Mouse (Mus musculus): ENCODE measurements around the gene Scyl3.
A peak's percentile ranks its signal among the peaks of the same experiment; 100 is the strongest.

Gene Scyl3

DNA sequence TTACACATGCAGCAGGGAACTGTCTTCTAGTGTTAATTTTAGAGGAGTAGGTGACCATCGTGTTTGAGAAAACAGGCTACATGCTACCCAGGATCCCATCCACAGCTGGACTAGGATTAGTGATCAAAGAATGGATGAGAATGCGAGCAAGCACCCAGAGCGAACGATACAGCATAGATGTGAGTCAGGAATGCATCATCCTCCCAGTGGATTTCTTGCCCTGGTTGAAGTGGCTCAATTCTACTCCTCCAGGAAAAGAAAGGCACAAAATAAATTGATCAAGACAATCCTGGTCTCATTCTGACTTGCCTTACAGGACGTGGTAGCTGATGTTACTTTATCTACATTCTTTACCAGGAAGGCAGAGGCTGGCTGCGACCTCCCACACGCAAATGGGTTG lies at the start of gene Scyl3:
TSS of gene Scyl3 (plus strand) at position 255 of the 400 bp plus-strand sequence.
- peak; percentile 61 for DNase-seq

DNA sequence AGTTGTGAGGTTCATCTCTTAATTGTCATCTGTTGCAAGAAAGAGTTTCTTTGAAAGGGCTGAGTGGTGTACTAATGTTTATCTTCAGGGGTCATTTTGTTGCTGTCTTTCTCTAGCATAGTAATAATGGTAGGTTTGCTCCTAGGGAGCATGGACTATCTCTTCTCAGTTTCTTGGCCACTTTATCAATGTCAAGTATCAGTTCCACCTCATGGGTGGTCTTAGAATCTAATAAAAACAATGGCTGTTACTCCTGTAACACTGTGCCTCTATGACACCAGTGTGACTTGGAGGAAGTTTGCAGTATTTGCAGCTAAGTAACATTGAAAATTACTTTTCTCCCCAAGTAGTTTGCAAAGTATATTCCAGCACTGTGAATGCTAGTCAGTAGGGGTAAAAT lies 39.3 kb upstream of the Scyl3 start:
- DNase-seq: no peak

GRCm38 (mm10) chr1:163893294-163893693 lies 35.6 kb upstream of the Scyl3 start:
- no peak for DNase-seq

DNA sequence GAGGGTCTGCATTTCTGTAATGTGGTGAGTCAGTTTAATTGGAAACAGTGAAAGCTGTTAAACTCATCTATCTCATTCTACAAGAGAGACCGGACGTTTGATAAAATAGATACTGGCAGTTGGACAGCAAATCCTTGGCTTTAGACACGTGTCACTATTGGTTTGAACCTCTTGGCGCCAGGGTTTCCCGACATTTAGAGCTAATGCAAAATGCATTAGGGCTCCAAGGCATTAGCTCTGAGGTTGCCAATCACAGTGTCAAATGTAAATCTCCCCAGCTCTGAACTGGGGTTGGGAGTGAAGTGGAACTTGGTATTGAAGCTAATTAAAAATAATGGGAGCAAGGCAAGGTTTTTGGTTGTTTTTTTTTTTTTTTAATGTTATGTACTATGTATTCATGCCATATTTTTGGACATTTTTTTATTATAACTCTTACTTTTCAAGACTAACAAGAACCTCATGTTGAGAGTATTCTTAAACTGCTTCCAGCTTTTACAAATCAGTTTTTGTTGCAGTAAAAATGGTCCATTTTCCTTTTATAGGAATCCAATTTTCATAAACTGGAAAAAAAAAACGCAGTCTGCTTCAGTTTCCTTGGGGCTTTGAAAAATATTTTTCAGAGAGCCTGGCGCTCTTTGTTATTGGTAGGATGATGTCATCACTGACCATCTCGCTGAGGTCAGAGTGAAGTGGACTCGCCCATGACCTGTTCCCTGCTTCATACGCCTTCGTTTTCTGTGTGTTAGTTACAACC lies 34.9 kb upstream of the Scyl3 start:
- DNase-seq: peak; percentile 89

- peak; percentile 71 for DNase-seq
These were observed 30.6 kb upstream of the Scyl3 start for GRCm38 (mm10) chr1:163898291-163898764.

GRCm38 (mm10) chr1:163899575-163899974 lies 29.3 kb upstream of the Scyl3 start:
- peak; percentile 8 for DNase-seq

DNA sequence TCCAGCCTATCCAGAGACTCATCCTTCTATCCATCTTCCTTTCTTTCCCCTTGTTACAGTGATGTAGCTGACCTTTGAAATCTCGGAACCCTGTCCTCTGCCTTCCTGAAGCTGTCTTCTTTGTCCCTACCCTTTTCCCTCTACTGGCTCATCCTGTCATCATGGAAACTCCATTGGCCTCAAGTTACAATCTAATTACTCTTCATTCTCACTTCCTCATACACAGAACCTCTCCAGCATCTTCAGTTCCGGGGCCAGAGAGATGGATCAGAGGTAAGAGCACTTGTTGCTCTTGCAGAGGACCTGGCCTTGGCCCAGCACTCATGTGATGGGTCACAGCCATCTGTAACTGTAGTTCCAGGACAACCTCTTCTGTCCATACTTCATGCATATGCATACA lies 28.7 kb upstream of the Scyl3 start:
- DNase-seq: peak; percentile 37

DNA sequence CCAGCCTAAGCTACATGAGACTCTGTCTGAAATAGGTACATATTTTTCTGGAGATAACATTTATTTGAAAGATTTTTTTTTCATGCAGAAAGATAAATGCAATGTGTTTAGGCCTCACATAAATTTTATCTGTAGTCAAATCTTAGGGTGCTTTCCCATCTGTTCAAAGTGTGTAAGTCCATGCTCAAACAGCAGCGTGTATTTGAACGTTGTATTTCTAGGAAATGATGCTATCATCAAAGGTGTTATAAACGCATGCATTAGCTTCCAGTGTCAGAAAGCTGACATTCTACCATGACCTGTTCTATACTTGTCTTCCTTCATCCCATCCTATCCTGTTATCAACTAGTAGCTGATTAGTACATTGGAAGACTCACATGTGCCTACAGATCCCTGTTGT lies 25.5 kb upstream of the Scyl3 start:
- DNase-seq: peak; percentile 23

GRCm38 (mm10) chr1:163907007-163907811 lies 21.7 kb upstream of the Scyl3 start:
- DNase-seq: peak; percentile 76

DNA sequence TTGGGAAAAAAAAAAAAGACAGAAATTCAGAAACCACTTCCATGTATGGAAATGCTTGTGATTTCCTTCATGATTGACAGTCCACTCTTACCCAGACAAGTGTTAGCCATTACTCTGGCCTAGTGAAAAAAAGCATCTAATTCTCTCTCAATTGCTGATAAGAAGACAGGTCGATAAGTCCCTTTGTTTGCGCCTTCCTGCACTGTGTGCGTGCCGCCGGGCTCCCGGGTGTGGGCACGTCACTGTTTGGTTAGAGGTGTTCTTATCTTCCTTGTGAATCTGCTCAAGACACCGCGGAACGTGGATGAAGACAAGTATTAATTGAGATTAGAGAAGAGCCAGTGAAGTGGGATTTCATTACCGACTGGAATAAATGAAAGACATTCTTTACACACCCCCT lies 20.5 kb upstream of the Scyl3 start:
- DNase-seq: peak; percentile 27

DNA sequence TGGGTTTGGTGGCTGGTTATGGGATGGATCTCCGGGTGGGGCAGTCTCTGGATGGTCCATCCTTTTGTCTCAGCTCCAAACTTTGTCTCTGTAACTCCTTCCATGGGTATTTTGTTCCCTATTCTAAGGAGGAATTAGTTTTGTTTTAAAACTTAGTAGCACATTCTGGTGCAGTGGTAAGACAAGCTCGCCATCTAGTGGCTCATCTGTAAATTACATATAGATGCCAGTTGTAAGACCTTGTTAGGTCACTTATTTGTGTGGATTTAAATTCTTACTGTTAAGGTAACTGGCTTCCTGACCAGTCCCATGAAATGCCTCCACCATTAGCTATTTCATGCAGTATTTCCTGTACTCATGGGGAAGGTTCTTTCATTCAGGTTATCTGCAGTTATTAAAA lies 18.6 kb upstream of the Scyl3 start:
- no peak for DNase-seq

DNA sequence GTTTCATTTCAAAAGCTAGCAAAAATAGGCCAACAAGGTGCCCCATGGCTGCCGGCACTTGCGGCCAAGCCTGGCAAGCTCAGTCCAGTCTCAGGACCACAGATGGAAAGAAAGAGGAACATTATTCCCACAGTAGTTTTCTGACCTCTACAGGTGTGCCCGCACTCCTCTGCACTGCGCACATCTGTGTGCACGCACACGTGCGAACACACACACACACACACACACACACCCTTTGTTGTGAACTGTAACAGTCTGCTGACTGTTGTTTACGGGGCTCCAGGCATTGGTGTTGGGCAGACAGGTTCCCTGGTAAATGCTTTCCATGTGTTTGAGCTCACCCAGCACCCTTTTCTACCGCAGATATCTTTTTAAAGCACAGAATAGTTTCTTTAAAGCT lies 18.1 kb upstream of the Scyl3 start:
- peak; percentile 60 for DNase-seq

GRCm38 (mm10) chr1:163911981-163912380 lies 16.9 kb upstream of the Scyl3 start:
- DNase-seq: peak; percentile 69

DNA sequence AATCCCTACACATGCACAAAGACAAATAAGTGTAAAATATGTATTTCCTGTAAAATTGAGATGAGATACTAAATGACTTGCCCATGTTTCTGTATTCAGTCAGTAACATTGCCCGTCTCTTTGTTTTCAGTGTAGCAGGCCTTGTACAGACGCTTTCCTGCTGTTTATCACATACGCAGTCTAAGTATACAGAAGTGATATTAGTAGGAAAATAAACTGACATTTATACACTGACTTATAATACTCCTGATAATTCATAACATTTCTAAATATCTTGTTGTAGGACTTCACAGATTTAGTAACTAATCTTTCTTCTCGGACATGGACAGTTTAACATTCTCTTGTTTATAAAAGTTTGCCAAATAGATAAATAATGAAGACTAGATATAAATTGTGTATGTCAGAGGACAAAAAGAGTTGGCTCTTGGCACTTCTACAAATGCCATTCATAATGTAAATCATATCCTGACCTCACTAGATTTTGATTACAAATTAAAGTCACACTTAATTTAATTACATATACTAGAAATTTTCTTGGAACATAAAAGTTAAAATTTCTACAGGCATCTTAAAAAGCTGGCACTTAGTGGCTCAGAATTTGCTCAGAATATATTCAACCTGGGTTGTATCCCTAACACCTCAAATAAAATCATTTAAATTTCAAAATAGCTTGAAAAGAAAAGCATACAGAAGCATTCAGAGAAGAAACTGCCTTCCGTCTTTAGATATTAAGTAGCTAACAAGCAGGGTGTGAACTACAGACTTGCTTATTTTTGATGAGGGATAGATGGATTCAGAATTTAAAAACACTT lies 11.3 kb upstream of the Scyl3 start:
- no peak for DNase-seq

GRCm38 (mm10) chr1:163924093-163924492 lies 4.8 kb upstream of the Scyl3 start:
- peak; percentile 68 for DNase-seq

- DNase-seq: peak; percentile 99
These were observed 947 bp downstream of the Scyl3 start for GRCm38 (mm10) chr1:163929636-163930457.

GRCm38 (mm10) chr1:163930458-163930794 lies 1.5 kb downstream of the Scyl3 start:
- no peak for DNase-seq

- DNase-seq: peak; percentile 85
These were observed 2.9 kb downstream of the Scyl3 start for GRCm38 (mm10) chr1:163931801-163932200.

DNA sequence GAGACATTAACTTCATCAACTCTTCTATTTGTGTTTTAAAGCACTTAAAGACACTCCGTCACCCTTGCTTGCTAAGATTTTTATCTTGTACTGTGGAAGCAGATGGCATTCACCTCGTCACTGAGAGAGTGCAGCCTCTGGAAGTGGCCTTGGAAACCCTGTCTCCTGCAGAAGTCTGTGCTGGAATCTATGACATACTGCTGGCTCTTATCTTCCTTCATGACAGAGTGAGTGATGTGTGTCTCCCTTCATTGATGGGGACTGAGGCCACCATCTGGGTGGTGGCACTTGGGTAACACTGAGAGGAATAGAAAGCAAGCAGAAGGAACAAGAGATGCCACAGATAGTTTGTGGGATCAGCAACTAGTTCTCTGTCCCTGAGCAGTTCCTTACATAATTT lies 5.7 kb downstream of the Scyl3 start:
- no peak for DNase-seq

DNA sequence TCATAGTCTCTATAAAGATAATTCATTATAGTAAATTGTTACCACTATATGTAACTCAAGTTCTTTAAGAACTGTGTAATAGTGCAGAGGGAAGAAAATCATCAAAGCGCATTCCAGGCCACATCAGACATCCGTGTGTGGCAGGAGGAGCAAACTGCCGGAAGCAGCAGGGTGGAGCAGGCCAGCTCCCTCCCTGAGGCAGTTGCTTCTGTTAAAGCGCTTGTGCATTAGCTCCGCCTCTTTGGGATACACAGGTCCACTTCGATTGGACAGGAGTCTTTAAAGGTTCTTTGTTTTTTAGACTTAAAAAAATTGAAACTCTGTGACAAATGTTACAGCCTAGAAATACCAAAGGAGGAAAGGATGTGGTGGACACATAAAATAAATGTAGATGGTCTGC lies 13.2 kb downstream of the Scyl3 start:
- no peak for DNase-seq

- DNase-seq: no peak
These were observed 24.5 kb downstream of the Scyl3 start for GRCm38 (mm10) chr1:163953396-163953795.

DNA sequence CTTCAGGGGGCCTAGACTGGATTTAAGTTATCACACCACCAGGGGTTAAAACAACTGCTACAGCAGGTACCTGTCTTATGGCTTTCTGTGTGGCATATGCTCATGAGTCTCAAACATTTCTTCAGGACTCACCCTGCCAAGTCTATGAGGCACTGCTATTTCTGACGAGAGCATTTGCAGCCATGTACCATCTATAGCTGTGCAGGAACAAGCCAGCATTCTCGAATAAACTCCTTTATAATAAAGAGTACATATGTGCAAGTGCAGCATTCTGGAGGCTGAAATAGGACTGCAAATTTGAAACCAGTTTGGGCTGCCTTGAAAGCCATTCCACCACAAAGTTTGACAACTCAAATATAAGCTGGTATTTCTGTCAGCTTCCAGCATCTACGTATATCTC lies 29.1 kb downstream of the Scyl3 start:
- no peak for DNase-seq
